26 mouse cellular contexts compared by ENCODE assay signal in the genomic region with DNA sequence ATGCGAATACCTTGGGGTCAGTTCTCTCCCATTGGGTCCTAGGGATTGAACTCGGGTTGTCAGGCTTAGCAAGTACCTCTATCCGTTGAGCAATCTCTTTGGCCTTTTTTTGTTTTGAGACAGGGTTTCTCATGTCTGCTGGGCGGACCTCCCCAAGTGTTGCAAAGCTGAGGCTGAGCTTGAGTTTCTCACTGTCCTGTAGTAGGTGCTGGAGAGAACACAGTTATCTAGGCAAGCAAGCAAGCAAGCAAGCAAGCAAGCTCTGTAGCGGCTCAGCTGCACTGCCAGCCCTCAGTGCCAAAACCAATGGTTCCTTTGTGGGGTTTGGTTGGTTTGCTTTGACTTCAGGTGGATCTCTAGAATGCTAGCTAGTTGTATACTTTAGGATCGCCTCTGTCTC. TPM values are rescaled to one million over a fixed set of nuclear protein-coding genes. Genes with fewer than 3 reads are reported as not detected.
A peak's percentile ranks its signal among the peaks of the same experiment; 100 is the strongest.
DNase-seq lines count a peak whose midpoint lies in the region; ATAC-seq and TF ChIP-seq lines count a peak whose summit lies in the region.
"Had no signal": no experiment of that assay in that cellular context is flagged by ENCODE, and none has a peak within 500 bp of the region (broad histone marks: within the 10 kb centered on the region; RNA-seq: fewer than 3 reads in every experiment).

No protein-coding gene starts in this region.

- no peak overlapping the region for H3K4me2 ChIP-seq in midbrain, embryonic 11.5 days
- H3K4me2 ChIP-seq in midbrain, postnatal 0 days (ENCODE audit: low read depth, low read length, poor library complexity, severe bottlenecking) = no peak overlapping the region
- H3K4me2 ChIP-seq in midbrain, embryonic 14.5 days (ENCODE audit: low read length) = no peak overlapping the region
- H3K4me2 ChIP-seq: embryonic facial prominence, embryonic 15.5 days; heart, embryonic 11.5 days; heart, embryonic 15.5 days; hindbrain, embryonic 15.5 days had no signal

- no peak overlapping the region for H3K27ac ChIP-seq in midbrain, embryonic 11.5 days (ENCODE audit: low read depth, low read length)
- H3K27ac ChIP-seq in midbrain, postnatal 0 days (ENCODE audit: low read depth, low read length) = no peak overlapping the region
- H3K27ac ChIP-seq in ES-E14 (ENCODE audit: insufficient read depth, low read depth, low read length, poor library complexity, severe bottlenecking) = peak overlapping the region; percentile 82; the same call in 1 of the 2 replicates
- H3K27ac ChIP-seq in midbrain, embryonic 14.5 days (replicated peaks; ENCODE audit: low read depth, low read length) = no peak overlapping the region
- H3K27ac ChIP-seq: embryonic facial prominence, embryonic 15.5 days; forebrain, embryonic 10.5 days; heart, adult 2 months; heart, embryonic 15.5 days; hindbrain, embryonic 15.5 days had no signal

- 73% methylated on average over 6 of the region's 6 CpGs for WGBS in midbrain, embryonic 11.5 days
- whole genome bisulfite sequencing in midbrain, postnatal 0 days = 84% methylated on average over 6 of the region's 6 CpGs
- 80% methylated on average over 6 of the region's 6 CpGs for WGBS in midbrain, embryonic 14.5 days

- H3K4me3 ChIP-seq in midbrain, embryonic 11.5 days (ENCODE audit: low read depth, low read length) = no peak overlapping the region
- H3K4me3 ChIP-seq in midbrain, postnatal 0 days (ENCODE audit: low read depth, low read length) = no peak overlapping the region
- peak overlapping the region; percentile 1 to 43; a peak in 2 of 4 replicates for H3K4me3 ChIP-seq in ES-E14 (ENCODE audit: insufficient read depth in 1 of 2, low read depth in 1 of 2, low read length in 2 of 2, poor library complexity in 1 of 2, severe bottlenecking in 1 of 2)
- no peak overlapping the region for H3K4me3 ChIP-seq in midbrain, embryonic 14.5 days (replicated peaks; ENCODE audit: low read depth, low read length)
- H3K4me3 ChIP-seq: embryonic facial prominence, embryonic 15.5 days; erythroblast, embryonic 14.5 days; forebrain, embryonic 10.5 days; heart, adult 2 months; heart, embryonic 15.5 days; hindbrain, embryonic 15.5 days had no signal

- H3K9ac ChIP-seq in midbrain, embryonic 11.5 days (ENCODE audit: low read length) = no peak overlapping the region
- H3K9ac ChIP-seq in midbrain, postnatal 0 days (replicated peaks; ENCODE audit: low read length, poor library complexity, severe bottlenecking) = no peak overlapping the region
- peak overlapping the region; percentile 56; the same call in 1 of the 2 replicates for H3K9ac ChIP-seq in ES-E14 (ENCODE audit: insufficient read depth, low read depth, low read length, poor library complexity, severe bottlenecking)
- H3K9ac ChIP-seq in midbrain, embryonic 14.5 days (replicated peaks; ENCODE audit: low read length) = no peak overlapping the region
- H3K9ac ChIP-seq: embryonic facial prominence, embryonic 15.5 days; heart, embryonic 15.5 days; hindbrain, embryonic 15.5 days had no signal

- ATAC-seq in midbrain, embryonic 11.5 days (ENCODE audit: low FRiP score) = no peak
- ATAC-seq in midbrain, postnatal 0 days (ENCODE audit: low FRiP score) = no peak
- 0 out of 2 replicates have a peak, but pooled peaks have one; percentile 8 for ATAC-seq in granulocyte monocyte progenitor cell, adult 5-6 weeks (replicated peaks; ENCODE audit: poor library complexity, severe bottlenecking)
- ATAC-seq in monocyte, adult 5-6 weeks (replicated peaks; ENCODE audit: insufficient number of reproducible peaks, low FRiP score, low TSS enrichment, poor library complexity, severe bottlenecking) = no peak
- no peak for ATAC-seq in midbrain, embryonic 14.5 days (ENCODE audit: low FRiP score, low TSS enrichment)
- ATAC-seq: activated CD4-positive, CD25-positive, alpha-beta regulatory T cell, adult 4 months; forebrain, embryonic 14.5 days; intestine, embryonic 16.5 days had no signal

- no peaks in the 10 kb centered on the region for H3K27me3 ChIP-seq in midbrain, embryonic 11.5 days (ENCODE audit: control insufficient read depth, insufficient read depth, low read length)
- H3K27me3 ChIP-seq in midbrain, postnatal 0 days (ENCODE audit: insufficient read depth, low read length) = no peaks in the 10 kb centered on the region
- H3K27me3 ChIP-seq in midbrain, embryonic 14.5 days (ENCODE audit: control insufficient read depth, insufficient read depth, low read length) = no peaks in the 10 kb centered on the region
- H3K27me3 ChIP-seq: embryonic facial prominence, embryonic 15.5 days; heart, embryonic 15.5 days; hindbrain, embryonic 15.5 days had no signal

- peaks cover 5% of the 10 kb centered on the region; the same call in 1 of the 2 replicates for H3K36me3 ChIP-seq in midbrain, embryonic 11.5 days (ENCODE audit: control insufficient read depth, insufficient read depth, low read length)
- H3K36me3 ChIP-seq in midbrain, postnatal 0 days (ENCODE audit: insufficient read depth, low read length) = no peaks in the 10 kb centered on the region
- H3K36me3 ChIP-seq in ES-E14 (ENCODE audit: control insufficient read depth, insufficient read depth, low read length, poor library complexity, severe bottlenecking) = peaks cover 61% of the 10 kb centered on the region
- H3K36me3 ChIP-seq in midbrain, embryonic 14.5 days (ENCODE audit: control insufficient read depth, insufficient read depth, low read length) = no peaks in the 10 kb centered on the region
- H3K36me3 ChIP-seq: heart, embryonic 15.5 days; hindbrain, embryonic 15.5 days had no signal

- peaks cover 7% of the 10 kb centered on the region for H3K4me1 ChIP-seq in midbrain, embryonic 11.5 days (ENCODE audit: control insufficient read depth, insufficient read depth, low read length)
- H3K4me1 ChIP-seq in midbrain, postnatal 0 days (ENCODE audit: insufficient read depth, low read length) = no peaks in the 10 kb centered on the region
- H3K4me1 ChIP-seq in ES-E14 (ENCODE audit: control insufficient read depth in 2 of 2, insufficient read depth in 2 of 2, low read length in 2 of 2, poor library complexity in 1 of 2) = peaks cover 2 to 28% of the 10 kb centered on the region in 2 experiments
- H3K4me1 ChIP-seq in midbrain, embryonic 14.5 days (ENCODE audit: control insufficient read depth, insufficient read depth, low read length) = no peaks in the 10 kb centered on the region
- H3K4me1 ChIP-seq: hindbrain, embryonic 15.5 days had no signal

- in situ Hi-C loops in ES-E14 (cut with MboI; ENCODE audit: low sequenced_read_pairs in 2 of 2, unreplicated experiment in 2 of 2) = no loop called here

- intact Hi-C loops in heart, postnatal 10 days (cut with DNase I) = no loop called here

- peak; percentile 65 for DNase-seq in midbrain, embryonic 11.5 days (ENCODE audit: low spot score, missing footprints)
- DNase-seq in midbrain, postnatal 0 days (ENCODE audit: low spot score) = no peak
- DNase-seq in ES-E14 (ENCODE audit: low read depth, low spot score) = no peak
- no peak for DNase-seq in midbrain, embryonic 14.5 days
- DNase-seq in heart, postnatal 10 days = no peak
- DNase-seq: adrenal gland, postnatal 25 days; cerebellum, adult 2 months; cerebellum, postnatal 10 days; embryo, embryonic 11 days; gastrocnemius, postnatal 10 days; heart, adult 2 months had no signal

- no peaks in the 10 kb centered on the region for H3K9me3 ChIP-seq in midbrain, embryonic 11.5 days (ENCODE audit: control insufficient read depth, low read length)
- H3K9me3 ChIP-seq in midbrain, postnatal 0 days (ENCODE audit: low read length) = no peaks in the 10 kb centered on the region
- H3K9me3 ChIP-seq in ES-E14 (ENCODE audit: control insufficient read depth, insufficient read depth, low read depth, low read length) = no peaks in the 10 kb centered on the region
- H3K9me3 ChIP-seq in midbrain, embryonic 14.5 days (ENCODE audit: control insufficient read depth, low read length) = no peaks in the 10 kb centered on the region
- H3K9me3 ChIP-seq: embryonic facial prominence, embryonic 15.5 days; forebrain, embryonic 10.5 days; heart, embryonic 15.5 days; hindbrain, embryonic 15.5 days had no signal

- TF ChIP-seq CTCF in midbrain, postnatal 0 days (IDR thresholded peaks at IDR 0.05) = no peak

TF ChIP-seq in ES-E14, 5 proteins besides CTCF, POLR2A, EP300 and RAD21 (continues in another document):
- TF ChIP-seq ZC3H11A (IDR thresholded peaks at IDR 0.05; ENCODE audit: borderline replicate concordance, low read depth, low read length) = no peak
- TF ChIP-seq CHD2 (IDR thresholded peaks at IDR 0.05; ENCODE audit: low read depth, low read length) = no peak

RNA-seq across cellular contexts. Expression of a gene that starts 6.1 kb away (rescaled TPM):
- polyA plus RNA-seq in midbrain, embryonic 11.5 days (2014; fragmentation: Nextera tagmentation; extraction: Ambion mirVana) = 25.7 and 29.8 TPM in 2 replicates
- total RNA-seq in midbrain, postnatal 0 days (2014; rRNA removed) = 1.4 and 2.2 TPM in 2 replicates
- polyA plus RNA-seq in midbrain, postnatal 0 days (2015; fragmentation: Nextera tagmentation; extraction: Ambion mirVana) = 1.2 and 1.8 TPM in 2 replicates
- 281 and 391 TPM in 2 replicates for total RNA-seq in ES-E14 (2012; rRNA removed)
- 60.2 and 71.5 TPM in 2 replicates for total RNA-seq in granulocyte monocyte progenitor cell, adult 5-6 weeks (2014; fragmentation: Nextera tagmentation)
- total RNA-seq in granulocyte monocyte progenitor cell, adult 5-6 weeks (2017) = 40.6 and 42.4 TPM in 2 replicates
- 0.32 to 1.5 TPM in 2 of 3 replicates, not detected in the other for total RNA-seq in monocyte, adult 5-6 weeks (2017)
- 2.4 and 4.2 TPM in 2 replicates for polyA plus RNA-seq in midbrain, embryonic 14.5 days (2014; fragmentation: Nextera tagmentation; extraction: Ambion mirVana)
- 1 to 10 TPM; 4.6 to 5.4 TPM for total RNA-seq in heart, postnatal 10 days (2021)

RNA-seq across cellular contexts. Expression of a gene that starts 27.0 kb away (rescaled TPM):
- polyA plus RNA-seq in midbrain, embryonic 11.5 days (2014; fragmentation: Nextera tagmentation; extraction: Ambion mirVana) = not detected in 2 replicates
- not detected in 2 replicates for total RNA-seq in midbrain, postnatal 0 days (2014; rRNA removed)
- not detected in 2 replicates for polyA plus RNA-seq in midbrain, postnatal 0 days (2015; fragmentation: Nextera tagmentation; extraction: Ambion mirVana)
- total RNA-seq in ES-E14 (2012; rRNA removed) = 25.7 and 30.8 TPM in 2 replicates
- total RNA-seq in granulocyte monocyte progenitor cell, adult 5-6 weeks (2014; fragmentation: Nextera tagmentation) = not detected in 2 replicates
- total RNA-seq in granulocyte monocyte progenitor cell, adult 5-6 weeks (2017) = not detected in 2 replicates
- total RNA-seq in monocyte, adult 5-6 weeks (2017) = not detected in 3 replicates
- not detected in 2 replicates for polyA plus RNA-seq in midbrain, embryonic 14.5 days (2014; fragmentation: Nextera tagmentation; extraction: Ambion mirVana)
- not detected for total RNA-seq in heart, postnatal 10 days (2021)
- total RNA-seq: adrenal gland, adult 18-20 months; adrenal gland, postnatal 25 days; gastrocnemius, postnatal 10 days; gastrocnemius, postnatal 4 days; heart, adult 2 months; heart, postnatal 25 days had no signal
- polyA plus RNA-seq: activated CD4-positive, CD25-positive, alpha-beta regulatory T cell, adult 4 months; cerebellum, adult 2 months; embryonic facial prominence, embryonic 11.5 days; erythroblast, embryonic 14.5 days; forebrain, embryonic 10.5 days; heart, embryonic 11.5 days; heart, embryonic 15.5 days; hindbrain, embryonic 15.5 days; intestine, embryonic 16.5 days had no signal

RNA-seq across cellular contexts. Expression of a gene that starts 43.5 kb away (rescaled TPM):
- 58.6 and 61.3 TPM in 2 replicates for polyA plus RNA-seq in midbrain, embryonic 11.5 days (2014; fragmentation: Nextera tagmentation; extraction: Ambion mirVana)
- total RNA-seq in midbrain, postnatal 0 days (2014; rRNA removed) = 21.0 and 31.2 TPM in 2 replicates
- 29.8 and 32.3 TPM in 2 replicates for polyA plus RNA-seq in midbrain, postnatal 0 days (2015; fragmentation: Nextera tagmentation; extraction: Ambion mirVana)
- 15.5 and 17.2 TPM in 2 replicates for total RNA-seq in ES-E14 (2012; rRNA removed)
- total RNA-seq in granulocyte monocyte progenitor cell, adult 5-6 weeks (2014; fragmentation: Nextera tagmentation) = 39.4 and 42.5 TPM in 2 replicates
- 19.9 and 23.8 TPM in 2 replicates for total RNA-seq in granulocyte monocyte progenitor cell, adult 5-6 weeks (2017)
- 22.0 to 34.8 TPM (median 29.3 TPM) in 3 replicates for total RNA-seq in monocyte, adult 5-6 weeks (2017)
- polyA plus RNA-seq in midbrain, embryonic 14.5 days (2014; fragmentation: Nextera tagmentation; extraction: Ambion mirVana) = 34.0 and 50.2 TPM in 2 replicates
- total RNA-seq in heart, postnatal 10 days (2021) = 10 to 100 TPM; 25.6 to 27.1 TPM

Comparison
In these comparisons a context has a peak if more than half of its experiments do, and no peak if none do; other contexts are left out.
1. H3K4me3 ChIP-seq: peak in ES-E14 (2 of 2); none in midbrain, embryonic 11.5 days (single experiment), midbrain, postnatal 0 days (single experiment) and midbrain, embryonic 14.5 days (single experiment).
2. RNA of a gene that starts 6.1 kb away (total RNA-seq): 281 to 391 TPM in ES-E14 and 40.6 to 71.5 TPM in granulocyte monocyte progenitor cell, adult 5-6 weeks; 4.6 to 5.4 TPM in heart, postnatal 10 days, 1.4 to 2.2 TPM in midbrain, postnatal 0 days and 0.32 to 1.5 TPM in monocyte, adult 5-6 weeks; every median in the first group is over 4 times any median in the second.
3. RNA of a gene that starts 27.0 kb away (total RNA-seq): 25.7 to 30.8 TPM in ES-E14; not detected in heart, postnatal 10 days, not detected in midbrain, postnatal 0 days, not detected in granulocyte monocyte progenitor cell, adult 5-6 weeks and not detected in monocyte, adult 5-6 weeks; every median in the first group is over 10 times any median in the second.